Comparison of ENCODE assay signal across 36 mouse cellular contexts in genomic region chr1:158244016-158244415, GRCm38 (mm10).
"Had no signal": no experiment of that assay in that cellular context is flagged by ENCODE, and none has a peak within 500 bp of the region (broad histone marks: within the 10 kb centered on the region; RNA-seq: fewer than 3 reads in every experiment).

No protein-coding gene starts in this region.

- H3K4me1 ChIP-seq: heart, embryonic 10.5 days; heart, embryonic 12.5 days; heart, embryonic 13.5 days; heart, embryonic 15.5 days; hindbrain, embryonic 10.5 days; hindbrain, embryonic 12.5 days; hindbrain, embryonic 13.5 days; hindbrain, embryonic 15.5 days; intestine, embryonic 15.5 days; kidney, embryonic 15.5 days had no signal

- H3K4me2 ChIP-seq: heart, embryonic 11.5 days; heart, embryonic 12.5 days; heart, embryonic 13.5 days; heart, embryonic 15.5 days; hindbrain, embryonic 12.5 days; hindbrain, embryonic 13.5 days; hindbrain, embryonic 14.5 days; hindbrain, embryonic 15.5 days; intestine, embryonic 15.5 days; kidney, embryonic 15.5 days had no signal

- ATAC-seq: hindbrain, embryonic 16.5 days; hindbrain, postnatal 0 days; inflammation-experienced regulatory T-cells, adult 6 months; intestine, embryonic 15.5 days; intestine, embryonic 16.5 days; intestine, postnatal 0 days had no signal

- H3K36me3 ChIP-seq: heart, embryonic 10.5 days; heart, embryonic 12.5 days; heart, embryonic 13.5 days; heart, embryonic 15.5 days; hindbrain, embryonic 10.5 days; intestine, embryonic 15.5 days; kidney, embryonic 15.5 days had no signal

- H3K4me3 ChIP-seq: heart, embryonic 10.5 days; heart, embryonic 12.5 days; heart, embryonic 13.5 days; heart, embryonic 15.5 days; hindbrain, embryonic 10.5 days; hindbrain, embryonic 12.5 days; hindbrain, embryonic 13.5 days; hindbrain, embryonic 15.5 days; intestine, embryonic 15.5 days; kidney, embryonic 15.5 days; layer of hippocampus, adult 2 months; left cerebral cortex, adult 2 months had no signal

- DNase-seq: heart, postnatal 10 days; heart, postnatal 14 days; heart, postnatal 36 days; heart, postnatal 4 days; kidney, adult 11 months; kidney, adult 18-20 months; kidney, adult 2 months; kidney, adult 8-10 months; kidney, adult 9 months; kidney, postnatal 10 days; kidney, postnatal 14 days; kidney, postnatal 25 days; kidney, postnatal 36 days; kidney, postnatal 4 days; layer of hippocampus, adult 9-11 months; layer of hippocampus, postnatal 36 days had no signal

- H3K9me3 ChIP-seq: heart, embryonic 10.5 days; heart, embryonic 12.5 days; heart, embryonic 13.5 days; heart, embryonic 15.5 days; hindbrain, embryonic 10.5 days; hindbrain, embryonic 12.5 days; hindbrain, embryonic 13.5 days; hindbrain, embryonic 15.5 days; intestine, embryonic 15.5 days; kidney, embryonic 15.5 days had no signal

- H3K27ac ChIP-seq: heart, embryonic 10.5 days; heart, embryonic 13.5 days; heart, embryonic 15.5 days; hindbrain, embryonic 10.5 days; hindbrain, embryonic 12.5 days; hindbrain, embryonic 13.5 days; hindbrain, embryonic 14.5 days; hindbrain, embryonic 15.5 days; hindbrain, postnatal 0 days; intestine, embryonic 15.5 days; kidney, embryonic 15.5 days; kidney, postnatal 0 days; layer of hippocampus, adult 2 months; left cerebral cortex, adult 2 months had no signal

- H3K9ac ChIP-seq: heart, embryonic 12.5 days; heart, embryonic 13.5 days; heart, embryonic 15.5 days; hindbrain, embryonic 12.5 days; hindbrain, embryonic 13.5 days; hindbrain, embryonic 14.5 days; hindbrain, embryonic 15.5 days; intestine, embryonic 15.5 days; kidney, embryonic 15.5 days had no signal

- H3K27me3 ChIP-seq: heart, embryonic 12.5 days; hindbrain, embryonic 12.5 days; hindbrain, embryonic 13.5 days; hindbrain, embryonic 15.5 days; intestine, embryonic 15.5 days; kidney, embryonic 15.5 days had no signal
